Mouse (Mus musculus) liver, embryonic 13.5 days (tissue): ENCODE data around the gene Omp. TPM values are rescaled to one million over a fixed set of nuclear protein-coding genes. Genes with fewer than 3 reads are reported as not detected.

Experiments used
- ATAC-seq: fragments of 200-750 bp; cut with Nextera tagmentation; 2 replicates; pipeline ENCODE4 v1.8.0; 2017; ENCODE audit warnings: low read depth, mild to moderate bottlenecking, moderate number of reproducible peaks, moderate library complexity
- DNase-seq: peaks from one replicate; pipeline ENCODE4 v3.0.0; 2022
- H3K27ac ChIP-seq: fragments of 300-500 bp; sonication (generic); 2 replicates; pipeline ENCODE4 v1.5.1; 2015; ENCODE audit warnings: moderate library complexity, mild to moderate bottlenecking, inconsistent platforms
- H3K27me3 ChIP-seq: fragments of 300-500 bp; sonication (generic); 2 replicates; pipeline ENCODE4 v1.6.1; 2015; ENCODE audit warnings: mild to moderate bottlenecking, inconsistent platforms
- H3K36me3 ChIP-seq: fragments of 300-500 bp; sonication (generic); 2 replicates; pipeline ENCODE4 v1.6.1; 2015; ENCODE audit warnings: mild to moderate bottlenecking, inconsistent platforms
- H3K4me1 ChIP-seq: fragments of 300-500 bp; sonication (generic); replicated peaks from 2 replicates; pipeline ENCODE4 v1.6.1; 2015; ENCODE audit warnings: inconsistent platforms
- H3K4me2 ChIP-seq: fragments of 300-500 bp; sonication (generic); 2 replicates; pipeline ENCODE4 v1.6.1; 2015; ENCODE audit warnings: inconsistent platforms, mild to moderate bottlenecking, moderate library complexity
- H3K4me3 ChIP-seq: fragments of 300-500 bp; sonication (generic); replicated peaks from 2 replicates; pipeline ENCODE4 v1.5.1; 2015; ENCODE audit warnings: mild to moderate bottlenecking, inconsistent platforms
- H3K9ac ChIP-seq: fragments of 300-500 bp; sonication (generic); 2 replicates; pipeline ENCODE4 v1.6.1; 2015; ENCODE audit warnings: mild to moderate bottlenecking, inconsistent platforms
- H3K9me3 ChIP-seq: fragments of 300-500 bp; sonication (generic); replicated peaks from 2 replicates; pipeline ENCODE4 v1.6.1; 2016; ENCODE audit warnings: inconsistent platforms
- WGBS: fragments of 180-500 bp; shearing (Covaris S2); methylation state at CpG from one replicate; pipeline ENCODE4 v1.1.7; 2015; ENCODE audit not compliant: insufficient replicate concordance; 5-methylcytosine and 5-hydroxymethylcytosine counted together
- polyA plus RNA-seq: library from polyadenylated mRNA; unstranded; fragments of >200 nt; fragmentation: Nextera tagmentation; extraction: Ambion mirVana; gene quantifications from 2 replicates; pipeline ENCODE4 v1.2.1, GENCODE M21; 2015

Gene Omp
- polyA plus RNA-seq, 1 experiment from 2014 or later = 0.76 TPM

DNA sequence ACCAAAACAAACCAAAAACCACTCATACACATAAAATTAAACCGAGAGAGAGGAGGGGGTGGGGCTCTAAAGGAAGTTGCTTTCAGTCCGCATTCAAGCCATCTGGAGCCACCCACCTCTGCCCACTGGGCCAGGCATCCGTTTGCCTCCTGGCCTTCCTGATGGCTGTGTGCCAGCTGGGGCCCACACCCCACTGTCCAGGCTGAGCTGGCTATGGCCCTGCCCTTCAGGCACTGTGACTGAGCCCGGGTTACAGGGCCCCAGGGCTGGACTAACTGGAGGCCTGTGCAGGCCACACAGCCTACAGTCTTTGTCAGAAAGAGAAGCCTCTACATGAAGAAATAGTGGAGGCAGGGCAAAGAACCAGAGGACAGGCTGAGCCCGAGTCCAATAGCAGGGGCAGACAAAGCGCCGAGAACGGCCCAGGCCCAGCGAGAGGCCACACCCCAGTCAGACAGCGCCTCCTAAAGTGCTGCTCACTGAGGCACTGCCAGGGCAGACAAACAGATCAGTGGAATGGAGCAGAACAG, 19.8 kb upstream of the Omp start:
- 24% methylated on average over 10 of the region's 10 CpGs for WGBS
- no peak for DNase-seq

DNA sequence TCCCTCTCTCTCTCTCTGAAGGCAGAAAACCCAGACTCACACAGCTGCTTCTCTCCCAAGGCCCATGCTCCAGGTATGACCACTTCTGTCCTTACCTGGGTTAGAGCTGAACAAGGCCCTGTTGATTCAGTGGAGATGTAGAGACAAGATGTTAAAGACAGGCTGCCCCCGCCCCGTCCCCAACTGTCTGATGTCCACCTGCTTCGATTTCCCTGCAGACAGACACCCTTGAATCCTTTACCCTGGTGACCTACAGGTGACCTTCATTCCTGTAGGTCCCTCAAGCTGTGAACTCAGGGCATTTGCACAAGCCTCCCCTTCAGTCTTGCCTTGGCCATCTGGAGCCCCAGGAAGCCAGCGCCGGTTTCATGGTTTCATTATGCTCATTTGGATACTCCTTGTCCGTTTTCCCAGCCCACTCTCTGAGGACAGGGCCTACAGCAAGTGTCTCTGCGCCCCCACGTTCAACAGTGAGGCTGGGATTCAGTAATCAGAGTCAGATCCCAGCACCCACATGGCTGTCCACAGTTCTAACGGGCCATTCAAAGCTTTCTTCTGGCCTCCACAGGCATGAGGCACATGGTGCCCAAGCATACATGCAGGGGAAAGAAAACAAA, 19.2 kb upstream of the Omp start:
- H3K4me1 ChIP-seq = peaks cover 86% of the 10 kb centered on the region
- H3K4me2 ChIP-seq = peak overlapping the region; percentile 56
- peak overlapping the region; percentile 80 for H3K27ac ChIP-seq
- 65% methylated on average over 9 of the region's 9 CpGs for WGBS
- DNase-seq = no peak
- H3K9ac ChIP-seq = peak overlapping the region; percentile 72
- no peak for ATAC-seq
- no peak overlapping the region for H3K4me3 ChIP-seq
- no peaks in the 10 kb centered on the region for H3K27me3 ChIP-seq
- H3K9me3 ChIP-seq = no peaks in the 10 kb centered on the region
- H3K36me3 ChIP-seq = peaks cover 31% of the 10 kb centered on the region

More for the DNA sequence above, 19.8 kb upstream of the Omp start:
- Histone ChIP-seq H3K36me3 (peaks cover 30% of the 10 kb centered on the region), H3K4me1 (peaks cover 86% of the 10 kb centered on the region), H3K4me3 (peak overlapping the region; percentile 32), H3K27me3 (no peaks in the 10 kb centered on the region), H3K9me3 (no peaks in the 10 kb centered on the region), H3K9ac (peak overlapping the region; percentile 72), H3K27ac (peak overlapping the region; percentile 80), H3K4me2 (peak overlapping the region; percentile 56)
- ATAC-seq = peak; percentile 74

DNA sequence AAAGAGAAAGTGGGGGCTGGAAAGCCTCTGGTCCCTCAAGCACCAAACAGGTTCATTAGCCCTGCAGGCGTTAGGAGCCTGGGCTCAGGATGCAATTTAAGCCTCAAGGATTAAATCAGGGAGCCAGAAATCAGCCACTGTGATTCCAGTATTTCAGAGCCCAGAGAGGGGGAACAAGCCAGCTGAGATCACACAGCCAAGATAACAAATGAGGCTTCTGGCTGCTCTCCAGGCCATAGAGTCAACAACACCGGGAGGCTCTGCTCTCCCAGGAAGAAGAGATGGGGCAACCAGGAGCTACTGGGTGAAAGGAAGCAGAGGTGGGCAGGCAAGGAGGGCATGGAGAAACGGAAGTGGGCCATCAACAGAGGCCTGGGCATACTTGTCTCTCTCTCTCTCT, 18.4 kb upstream of the Omp start:
- Histone ChIP-seq H3K4me1 (peaks cover 87% of the 10 kb centered on the region), H3K36me3 (peaks cover 33% of the 10 kb centered on the region), H3K27ac (0 out of 2 replicates have a peak overlapping the region, but pooled peaks have one; percentile 80), H3K4me2 (no peak overlapping the region), H3K27me3 (no peaks in the 10 kb centered on the region), H3K9me3 (no peaks in the 10 kb centered on the region), H3K4me3 (no peak overlapping the region), H3K9ac (no peak overlapping the region)
- ATAC-seq = no peak
- 63% methylated on average over 3 of the region's 3 CpGs for WGBS
- DNase-seq = no peak

DNA sequence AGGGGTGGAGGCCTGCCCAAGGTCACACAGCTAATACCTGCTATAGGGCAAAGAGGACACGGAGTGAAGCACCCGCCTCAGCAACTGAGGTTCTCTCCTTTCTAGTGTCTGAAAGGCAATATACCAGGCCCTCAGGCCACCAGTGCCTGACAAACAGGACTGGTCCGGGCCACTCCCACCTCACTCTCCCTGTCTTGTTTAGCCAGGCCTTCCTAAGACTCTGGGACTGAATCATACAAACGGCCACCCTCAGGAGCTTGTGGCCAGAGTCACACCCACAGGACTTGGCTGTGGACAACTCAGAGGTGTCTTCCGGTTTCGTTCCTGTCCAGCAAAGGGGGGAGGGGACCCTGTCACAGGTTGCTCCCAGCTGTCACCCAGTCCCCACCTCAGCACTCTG, 16.9 kb upstream of the Omp start:
- Histone ChIP-seq H3K9me3 (no peaks in the 10 kb centered on the region), H3K9ac (peak overlapping the region; percentile 2; the same call in 1 of the 2 replicates), H3K36me3 (peaks cover 39% of the 10 kb centered on the region), H3K4me3 (no peak overlapping the region), H3K4me2 (no peak overlapping the region), H3K27ac (0 out of 2 replicates have a peak overlapping the region, but pooled peaks have one; percentile 34), H3K4me1 (peaks cover 95% of the 10 kb centered on the region), H3K27me3 (no peaks in the 10 kb centered on the region)
- 72% methylated on average over 6 of the region's 6 CpGs for WGBS
- no peak for ATAC-seq
- DNase-seq = no peak

DNA sequence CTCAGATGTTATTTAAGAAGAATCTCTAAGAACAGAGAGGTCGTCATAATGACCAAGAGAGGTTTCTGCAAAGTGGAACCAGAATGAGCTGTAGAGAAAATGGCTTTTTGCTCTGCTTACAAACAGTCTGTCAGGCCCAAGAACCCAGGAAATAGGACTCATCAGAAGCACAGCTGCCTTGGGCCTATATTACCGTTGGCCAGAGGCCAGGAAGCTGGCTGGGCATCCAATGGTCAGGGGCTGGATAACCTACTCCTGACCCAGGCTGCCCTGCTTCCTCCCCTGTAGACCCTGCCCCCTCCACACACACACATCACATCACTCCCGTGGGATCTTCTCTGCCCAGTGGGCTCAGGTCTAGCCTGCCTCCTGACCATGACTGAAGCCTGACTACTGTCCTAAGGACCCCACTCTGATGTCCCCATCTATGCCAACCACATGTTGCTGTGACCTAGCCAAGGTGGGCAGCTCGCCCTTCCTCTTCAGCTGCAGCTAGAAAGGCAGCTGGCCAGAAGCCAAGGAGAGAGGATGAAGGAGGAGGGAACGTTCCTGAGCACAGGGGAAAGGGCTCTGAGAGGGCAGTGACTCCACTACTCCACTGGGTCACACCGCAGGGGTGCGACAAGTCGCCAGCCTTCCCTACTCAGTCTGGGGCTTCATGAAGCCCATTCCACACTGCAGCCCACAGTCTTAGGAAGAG, 14.9 kb upstream of the Omp start:
- WGBS = 56% methylated on average over 8 of the region's 8 CpGs
- H3K9me3 ChIP-seq = no peaks in the 10 kb centered on the region
- no peaks in the 10 kb centered on the region for H3K27me3 ChIP-seq
- H3K36me3 ChIP-seq = peaks cover 43% of the 10 kb centered on the region
- H3K27ac ChIP-seq = peak overlapping the region; percentile 88
- ATAC-seq = no peak
- H3K4me1 ChIP-seq = peaks cover 100% of the 10 kb centered on the region
- DNase-seq = no peak
- H3K4me3 ChIP-seq = no peak overlapping the region
- peak overlapping the region; percentile 42; the same call in 1 of the 2 replicates for H3K9ac ChIP-seq
- peak overlapping the region; percentile 55; the same call in 1 of the 2 replicates for H3K4me2 ChIP-seq

DNA sequence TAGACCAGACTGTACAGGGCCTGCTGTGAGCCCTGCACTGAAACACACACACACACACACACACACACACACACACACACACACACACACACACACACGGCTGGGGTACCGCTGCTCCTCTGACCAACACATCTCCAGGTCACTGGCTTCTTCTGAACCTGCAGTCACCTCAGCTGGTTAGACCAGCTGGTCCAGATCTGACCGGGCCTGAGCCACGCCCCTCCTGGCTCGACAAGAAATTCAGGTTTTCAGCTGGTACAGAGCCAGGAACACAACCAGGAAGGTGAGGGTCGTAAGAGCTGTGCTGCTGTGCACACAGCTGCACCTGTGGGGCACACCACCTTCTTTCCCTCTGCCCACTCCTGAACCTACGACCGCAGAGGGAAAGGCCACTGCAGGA, 13.2 kb upstream of the Omp start:
- Histone ChIP-seq H3K4me1 (peaks cover 89% of the 10 kb centered on the region), H3K9ac (peak overlapping the region; percentile 57), H3K4me2 (peak overlapping the region; percentile 55), H3K4me3 (peak overlapping the region; percentile 41), H3K27me3 (no peaks in the 10 kb centered on the region), H3K36me3 (peaks cover 43% of the 10 kb centered on the region), H3K9me3 (no peaks in the 10 kb centered on the region), H3K27ac (peak overlapping the region; percentile 88)
- WGBS = 47% methylated on average over 8 of the region's 8 CpGs
- ATAC-seq (no peak), DNase-seq (no peak)

DNA sequence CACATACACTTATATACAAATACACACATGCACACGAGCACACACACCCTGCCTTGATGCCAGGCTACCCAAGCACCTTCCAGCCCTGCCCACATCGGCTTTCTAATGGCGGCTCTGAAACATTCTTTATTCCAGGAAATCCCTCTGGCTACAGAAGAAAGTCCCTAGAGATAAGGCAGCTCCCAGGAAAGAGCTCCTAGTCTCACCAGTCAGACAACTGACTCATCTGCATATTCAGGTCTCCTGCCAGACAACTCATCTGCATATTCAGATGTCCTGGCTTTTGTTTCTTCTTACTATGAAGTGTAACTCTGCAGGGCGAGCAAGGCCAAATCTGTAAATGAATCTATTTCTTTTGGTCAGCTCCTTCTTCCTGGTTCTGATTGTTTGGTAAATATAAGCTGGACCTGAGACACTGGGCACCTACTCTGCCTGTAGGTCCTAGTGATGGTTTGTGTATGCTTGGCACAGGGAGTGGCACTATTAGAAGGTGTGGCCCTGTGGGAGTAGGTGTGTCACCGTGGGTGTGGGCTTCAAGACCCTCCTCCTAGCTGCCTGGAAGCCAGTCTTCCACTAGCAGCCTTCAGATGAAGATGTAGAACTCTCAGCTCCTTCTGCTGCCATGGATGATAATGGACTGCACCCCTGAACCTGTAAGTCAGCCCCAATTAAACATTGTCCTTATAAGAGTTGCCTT, 12.5 kb upstream of the Omp start:
- no peaks in the 10 kb centered on the region for H3K9me3 ChIP-seq
- 28% methylated on average over 5 of the region's 5 CpGs for WGBS
- DNase-seq (no peak), ATAC-seq (peak; percentile 54)
- peak overlapping the region; percentile 57 for H3K9ac ChIP-seq
- H3K27me3 ChIP-seq = no peaks in the 10 kb centered on the region
- peak overlapping the region; percentile 88 for H3K27ac ChIP-seq
- peak overlapping the region; percentile 41 for H3K4me3 ChIP-seq
- H3K36me3 ChIP-seq = peaks cover 47% of the 10 kb centered on the region
- H3K4me2 ChIP-seq = peak overlapping the region; percentile 55
- H3K4me1 ChIP-seq = peaks cover 85% of the 10 kb centered on the region

DNA sequence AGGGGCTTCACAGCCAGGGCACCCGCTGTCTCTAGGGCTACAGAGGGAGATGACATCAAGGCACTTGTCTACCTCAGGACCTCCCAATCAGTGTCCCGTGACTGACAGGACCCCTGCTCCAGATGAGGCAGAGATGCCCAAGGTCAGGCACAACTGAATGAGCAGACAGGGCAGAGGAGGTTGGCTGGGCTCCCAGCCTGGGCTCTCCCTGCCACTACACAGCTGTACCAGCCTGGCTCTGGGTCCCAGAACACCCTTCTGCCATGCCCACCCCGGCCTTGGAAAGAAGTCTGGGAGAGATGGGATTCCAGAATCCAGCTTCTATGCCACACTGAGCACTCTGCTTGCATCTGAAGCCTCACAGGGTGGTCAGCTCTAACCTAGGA, 11.0 kb upstream of the Omp start:
- Histone ChIP-seq H3K4me3 (no peak overlapping the region), H3K4me1 (peaks cover 84% of the 10 kb centered on the region), H3K36me3 (peaks cover 54% of the 10 kb centered on the region), H3K9ac (peak overlapping the region; percentile 26), H3K9me3 (no peaks in the 10 kb centered on the region), H3K27me3 (no peaks in the 10 kb centered on the region), H3K4me2 (peak overlapping the region; percentile 0; the same call in 1 of the 2 replicates), H3K27ac (peak overlapping the region; percentile 88)
- DNase-seq = no peak
- whole genome bisulfite sequencing = 13% methylated on average over 3 of the region's 3 CpGs
- no peak for ATAC-seq

DNA sequence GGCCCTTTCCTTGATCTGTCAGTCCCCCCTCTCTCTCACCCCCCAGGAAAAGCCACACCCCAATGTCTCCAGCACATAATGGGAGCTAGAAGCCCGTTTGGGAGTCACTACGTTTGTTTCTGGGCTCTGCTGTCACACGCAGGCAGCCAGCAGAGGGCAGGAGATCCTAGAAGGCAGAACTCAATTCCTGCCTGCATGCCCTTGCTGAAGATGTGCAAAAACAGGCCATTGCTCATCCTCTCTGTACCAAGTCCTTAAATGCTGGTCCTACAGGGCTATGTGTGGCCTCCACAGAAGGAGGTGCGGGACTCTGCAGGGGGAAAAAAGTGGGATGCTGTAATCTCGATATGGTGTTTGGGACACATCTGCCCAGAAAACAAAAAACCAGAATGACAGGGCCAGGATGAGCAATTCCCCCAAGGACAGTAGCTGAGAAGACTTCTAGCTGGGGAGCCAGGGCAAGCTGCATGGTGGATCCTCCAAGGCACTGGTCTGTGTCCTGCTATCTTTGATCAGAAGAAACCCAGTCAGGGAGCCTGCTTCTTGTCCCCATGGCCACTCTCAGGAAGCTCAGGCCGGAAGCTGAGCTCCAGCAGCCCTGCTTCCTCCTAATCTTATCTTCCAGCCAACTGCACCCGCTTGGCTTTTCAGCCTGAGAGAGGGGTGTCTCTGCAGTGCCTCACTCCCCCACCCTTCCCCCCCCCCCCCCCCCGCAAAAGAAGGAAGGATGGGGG, 10.4 kb upstream of the Omp start:
- DNase-seq = peak; percentile 59
- H3K27ac ChIP-seq = peak overlapping the region; percentile 88
- no peaks in the 10 kb centered on the region for H3K27me3 ChIP-seq
- no peaks in the 10 kb centered on the region for H3K9me3 ChIP-seq
- WGBS = 6% methylated on average over 7 of the region's 8 CpGs
- H3K36me3 ChIP-seq = peaks cover 49% of the 10 kb centered on the region
- H3K4me2 ChIP-seq = peak overlapping the region; percentile 0; the same call in 1 of the 2 replicates
- peak overlapping the region; percentile 18; the same call in 1 of the 2 replicates for H3K9ac ChIP-seq
- H3K4me1 ChIP-seq = peaks cover 81% of the 10 kb centered on the region
- ATAC-seq = peak; percentile 55
- no peak overlapping the region for H3K4me3 ChIP-seq

DNA sequence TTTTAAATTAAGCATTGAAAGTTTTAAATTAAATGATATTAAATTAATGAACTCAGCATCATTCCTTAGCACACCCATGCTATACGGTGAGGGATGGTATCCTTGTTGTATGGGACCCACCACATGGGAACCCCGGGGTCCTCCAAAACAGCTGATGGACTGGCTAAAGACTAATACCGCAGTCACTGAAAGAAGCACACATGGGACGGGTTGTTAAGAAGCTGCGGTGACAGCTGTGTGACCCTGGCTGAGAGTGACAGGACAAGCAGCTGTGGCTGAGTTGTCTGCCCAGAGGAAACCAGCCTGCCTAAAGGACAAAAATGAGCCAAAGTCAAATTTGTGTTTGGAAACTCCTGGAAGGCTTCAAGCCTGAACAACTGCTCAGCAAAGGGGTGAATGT, 8.6 kb upstream of the Omp start:
- Histone ChIP-seq H3K27ac (peak overlapping the region; percentile 15; the same call in 1 of the 2 replicates), H3K36me3 (peaks cover 38% of the 10 kb centered on the region), H3K4me2 (no peak overlapping the region), H3K9ac (no peak overlapping the region), H3K4me3 (no peak overlapping the region), H3K4me1 (peaks cover 80% of the 10 kb centered on the region), H3K9me3 (no peaks in the 10 kb centered on the region), H3K27me3 (no peaks in the 10 kb centered on the region)
- no peak for DNase-seq
- ATAC-seq = no peak
- 66% methylated on average over 5 of the region's 5 CpGs for whole genome bisulfite sequencing
